Mouse (Mus musculus) embryonic fibroblast, embryonic 13.5 days (primary cell): ENCODE results near the gene Sycp2l.
"Not testable (repeated sequence)": the region's sequence is repeated elsewhere in the genome, so short reads cannot be mapped to it uniquely, and the experiment has no call there.

ENCODE experiments used
- CTCF ChIP-seq: IDR thresholded peaks from 2 replicates; pipeline ENCODE4 v1.5.1; 2011; ENCODE audit warnings: mild to moderate bottlenecking, control low read depth, low read length, moderate library complexity, borderline replicate concordance; ENCODE audit not compliant: insufficient read depth
- POLR2A ChIP-seq: IDR thresholded peaks from 2 replicates; pipeline ENCODE4 v1.6.1; 2011; ENCODE audit warnings: low read depth, mild to moderate bottlenecking, control low read depth, low read length, moderate library complexity

DNA sequence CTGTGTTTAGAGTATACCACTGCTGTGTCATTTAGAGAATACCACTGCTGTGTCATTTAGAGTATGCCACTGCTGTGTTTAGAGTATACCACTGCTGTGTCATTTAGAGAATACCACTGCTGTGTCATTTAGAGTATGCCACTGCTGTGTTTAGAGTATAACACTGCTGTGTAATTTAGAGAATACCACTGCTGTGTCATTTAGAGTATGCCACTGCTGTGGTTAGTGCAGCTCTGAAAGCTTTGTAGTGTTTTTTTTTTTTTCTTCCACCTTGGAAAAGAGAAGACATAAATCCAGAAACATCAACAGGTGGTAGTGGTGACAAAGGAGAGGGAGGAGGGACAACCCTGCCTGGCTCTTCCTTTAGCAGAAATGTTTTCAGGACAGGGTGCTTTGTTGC lies 91.5 kb downstream of the Sycp2l start:
- TF ChIP-seq CTCF, POLR2A: not testable (repeated sequence)
